Mouse (Mus musculus) thymus, postnatal 0 days (tissue): ENCODE data around the gene Dusp10. TPM values are rescaled to one million over a fixed set of nuclear protein-coding genes. Genes with fewer than 3 reads are reported as not detected.

Source experiments
- DNase-seq: peaks from one replicate; pipeline ENCODE4 v3.0.0-alpha.2; 2015; ENCODE audit warnings: low spot score
- polyA plus RNA-seq: library from polyadenylated mRNA; unstranded; fragments of >200 nt; fragmentation: Nextera tagmentation; extraction: Ambion mirVana; gene quantifications from 2 replicates; pipeline ENCODE4 v1.2.1, GENCODE M21; 2015

The Dusp10 gene
- polyA plus RNA-seq, result 91.6 and 101 TPM in 2 replicates

GRCm38 (mm10) chr1:184013106-184013505, at the start of gene Dusp10:
Dusp10 (plus strand) TSS chr1:184013302.
- no peak for DNase-seq

GRCm38 (mm10) chr1:183965341-183965740, 47.8 kb upstream of the Dusp10 start:
- DNase-seq, result no peak

GRCm38 (mm10) chr1:183969265-183969664, 43.8 kb upstream of the Dusp10 start:
- DNase-seq, result no peak

GRCm38 (mm10) chr1:183979814-183980243, 33.3 kb upstream of the Dusp10 start:
- no peak for DNase-seq

GRCm38 (mm10) chr1:183982108-183982507, 31.0 kb upstream of the Dusp10 start:
- DNase-seq, result no peak

GRCm38 (mm10) chr1:183987711-183988245, 25.3 kb upstream of the Dusp10 start:
- DNase-seq, result peak; percentile 66

- DNase-seq, result no peak
Measured at GRCm38 (mm10) chr1:183991921-183992320, 21.2 kb upstream of the Dusp10 start.

- no peak for DNase-seq
Measured at GRCm38 (mm10) chr1:183997207-183997606, 15.9 kb upstream of the Dusp10 start.

- no peak for DNase-seq
Measured at GRCm38 (mm10) chr1:184002470-184002869, 10.6 kb upstream of the Dusp10 start.

- DNase-seq, result no peak
Measured at GRCm38 (mm10) chr1:184004311-184004710, 8.8 kb upstream of the Dusp10 start.

GRCm38 (mm10) chr1:184005315-184006058, 7.6 kb upstream of the Dusp10 start:
- DNase-seq, result peak; percentile 91

GRCm38 (mm10) chr1:184006086-184006485, 7.0 kb upstream of the Dusp10 start:
- peak; percentile 40 for DNase-seq

GRCm38 (mm10) chr1:184011311-184011710, 1.8 kb upstream of the Dusp10 start:
- no peak for DNase-seq

- DNase-seq, result peak; percentile 53
Measured at GRCm38 (mm10) chr1:184014091-184014490, 989 bp downstream of the Dusp10 start.

- peak; percentile 49 for DNase-seq
Measured at GRCm38 (mm10) chr1:184015995-184016730, 3.1 kb downstream of the Dusp10 start.

GRCm38 (mm10) chr1:184017606-184018005, 4.5 kb downstream of the Dusp10 start:
- DNase-seq, result no peak

- no peak for DNase-seq
Measured at GRCm38 (mm10) chr1:184019042-184019721, 6.1 kb downstream of the Dusp10 start.

- DNase-seq, result no peak
Measured at GRCm38 (mm10) chr1:184019722-184020107, 6.6 kb downstream of the Dusp10 start.

- peak; percentile 54 for DNase-seq
Measured at GRCm38 (mm10) chr1:184023971-184024370, 10.9 kb downstream of the Dusp10 start.

- peak; percentile 74 for DNase-seq
Measured at GRCm38 (mm10) chr1:184024631-184025030, 11.5 kb downstream of the Dusp10 start.

GRCm38 (mm10) chr1:184025079-184025478, 12.0 kb downstream of the Dusp10 start:
- peak; percentile 52 for DNase-seq

- no peak for DNase-seq
Measured at GRCm38 (mm10) chr1:184027039-184027438, 13.9 kb downstream of the Dusp10 start.
